Mouse (Mus musculus) midbrain, embryonic 12.5 days (tissue): ENCODE data around the gene Map3k10. TPM values are rescaled to one million over a fixed set of nuclear protein-coding genes. Genes with fewer than 3 reads are reported as not detected.
A peak's percentile ranks its signal among the peaks of the same experiment; 100 is the strongest.

ENCODE experiments used
- ATAC-seq: fragments of 200-750 bp; cut with Nextera tagmentation; 2 replicates; pipeline ENCODE4 v1.8.0; 2017; ENCODE audit warnings: low read depth, moderate TSS enrichment, moderate library complexity; ENCODE audit not compliant: low FRiP score
- H3K27ac ChIP-seq: fragments of 300-500 bp; sonication (generic); replicated peaks from 2 replicates; pipeline ENCODE4 v1.5.1; 2016; ENCODE audit warnings: mild to moderate bottlenecking
- H3K27me3 ChIP-seq: fragments of 300-500 bp; sonication (generic); 2 replicates; pipeline ENCODE4 v1.6.1; 2016; ENCODE audit warnings: mild to moderate bottlenecking
- H3K36me3 ChIP-seq: fragments of 300-500 bp; sonication (generic); 2 replicates; pipeline ENCODE4 v1.6.1; 2016
- H3K4me1 ChIP-seq: fragments of 300-500 bp; sonication (generic); 2 replicates; pipeline ENCODE4 v1.6.1; 2016
- H3K4me2 ChIP-seq: fragments of 300-500 bp; sonication (generic); replicated peaks from 2 replicates; pipeline ENCODE4 v1.6.1; 2016; ENCODE audit warnings: mild to moderate bottlenecking, moderate library complexity
- H3K4me3 ChIP-seq: fragments of 300-500 bp; sonication (generic); 2 replicates; pipeline ENCODE4 v1.5.1; 2016; ENCODE audit warnings: mild to moderate bottlenecking
- H3K9ac ChIP-seq: fragments of 300-500 bp; sonication (generic); replicated peaks from 2 replicates; pipeline ENCODE4 v1.6.1; 2016; ENCODE audit warnings: mild to moderate bottlenecking, moderate library complexity
- H3K9me3 ChIP-seq: fragments of 300-500 bp; sonication (generic); 2 replicates; pipeline ENCODE4 v1.6.1; 2016; ENCODE audit warnings: mild to moderate bottlenecking
- WGBS: fragments of 180-500 bp; shearing (Covaris S2); methylation state at CpG from one replicate; pipeline ENCODE4 v1.1.7; 2016; 5-methylcytosine and 5-hydroxymethylcytosine counted together
- polyA plus RNA-seq: library from polyadenylated mRNA; unstranded; fragments of >200 nt; fragmentation: Nextera tagmentation; extraction: Ambion mirVana; gene quantifications from 2 replicates; pipeline ENCODE4 v1.2.1, GENCODE M21; 2016

The Map3k10 gene
- polyA plus RNA-seq = 17.9 and 18.9 TPM in 2 replicates

- H3K9me3 ChIP-seq = no peaks in the 10 kb centered on the region
- peak within 1 kb of the TSS; percentile 87 for H3K27ac ChIP-seq
- ATAC-seq = peak; percentile 98
- H3K4me2 ChIP-seq = peak within 1 kb of the TSS; percentile 100
- H3K27me3 ChIP-seq = no peaks in the 10 kb centered on the region
- H3K4me1 ChIP-seq = peaks cover 33% of the 10 kb centered on the region
- H3K36me3 ChIP-seq = peaks cover 20% of the 10 kb centered on the region; the same call in 1 of the 2 replicates
- peak within 1 kb of the TSS; percentile 94 for H3K4me3 ChIP-seq
- WGBS = 1% methylated on average over 31 of the region's 31 CpGs
- peak within 1 kb of the TSS; percentile 98 for H3K9ac ChIP-seq
Observed at GRCm38 (mm10) chr7:27674522-27675221, at the start of gene Map3k10. Gene Map3k10 (minus strand): TSS chr7:27674598.

- H3K27me3 ChIP-seq = no peaks in the 10 kb centered on the region
- WGBS = 89% methylated on average over 8 of the region's 8 CpGs
- ATAC-seq = no peak
Observed at GRCm38 (mm10) chr7:27721951-27722350, 47.6 kb upstream of the Map3k10 start.

GRCm38 (mm10) chr7:27710402-27710801 lies 36.0 kb upstream of the Map3k10 start:
- Histone ChIP-seq H3K4me3 (no peak overlapping the region), H3K9ac (no peak overlapping the region), H3K27ac (no peak overlapping the region), H3K4me2 (no peak overlapping the region), H3K27me3 (no peaks in the 10 kb centered on the region), H3K4me1 (no peaks in the 10 kb centered on the region), H3K9me3 (peaks cover 25% of the 10 kb centered on the region), H3K36me3 (no peaks in the 10 kb centered on the region)
- WGBS = 81% methylated on average over 7 of the region's 7 CpGs
- ATAC-seq = no peak

More at GRCm38 (mm10) chr7:27721951-27722350, 47.6 kb upstream of the Map3k10 start:
- Histone ChIP-seq H3K4me3 (no peak overlapping the region), H3K9me3 (no peaks in the 10 kb centered on the region), H3K9ac (no peak overlapping the region), H3K36me3 (no peaks in the 10 kb centered on the region), H3K27ac (no peak overlapping the region), H3K4me2 (no peak overlapping the region), H3K4me1 (no peaks in the 10 kb centered on the region)

- Histone ChIP-seq H3K4me1 (no peaks in the 10 kb centered on the region), H3K36me3 (peaks cover 27% of the 10 kb centered on the region), H3K4me3 (no peak overlapping the region), H3K9ac (no peak overlapping the region), H3K27ac (no peak overlapping the region), H3K9me3 (no peaks in the 10 kb centered on the region), H3K27me3 (no peaks in the 10 kb centered on the region), H3K4me2 (no peak overlapping the region)
- ATAC-seq = no peak
- WGBS = 23% methylated on average over 3 of the region's 3 CpGs
Observed at GRCm38 (mm10) chr7:27696711-27697110, 22.3 kb upstream of the Map3k10 start.

- Histone ChIP-seq H3K4me3 (no peak overlapping the region), H3K9me3 (no peaks in the 10 kb centered on the region), H3K4me2 (no peak overlapping the region), H3K9ac (no peak overlapping the region), H3K36me3 (peaks cover 13% of the 10 kb centered on the region; the same call in 1 of the 2 replicates), H3K27ac (no peak overlapping the region), H3K4me1 (peaks cover 12% of the 10 kb centered on the region), H3K27me3 (no peaks in the 10 kb centered on the region)
- no peak for ATAC-seq
- WGBS = 34% methylated on average over 5 of the region's 5 CpGs
Observed at GRCm38 (mm10) chr7:27691076-27691475, 16.7 kb upstream of the Map3k10 start.

- peak within 1 kb of the TSS; percentile 75 for H3K27ac ChIP-seq
Observed at GRCm38 (mm10) chr7:27688815-27689612, 14.6 kb upstream of the Map3k10 start, which contains the start of gene Zfp607b. Gene Zfp607b (plus strand): TSS chr7:27689340.

GRCm38 (mm10) chr7:27688246-27688788 lies 13.9 kb upstream of the Map3k10 start:
- no peak for ATAC-seq
- peak overlapping the region; percentile 69 for H3K9ac ChIP-seq
- H3K4me2 ChIP-seq = peak overlapping the region; percentile 73
- H3K27ac ChIP-seq = peak overlapping the region; percentile 75
- WGBS = 36% methylated on average over 14 of the region's 14 CpGs
- H3K4me3 ChIP-seq = peak overlapping the region; percentile 50
- H3K27me3 ChIP-seq = no peaks in the 10 kb centered on the region
- H3K4me1 ChIP-seq = peaks cover 15% of the 10 kb centered on the region
- H3K36me3 ChIP-seq = no peaks in the 10 kb centered on the region
- no peaks in the 10 kb centered on the region for H3K9me3 ChIP-seq

More at GRCm38 (mm10) chr7:27688815-27689612, 14.6 kb upstream of the Map3k10 start, which contains the start of gene Zfp607b:
- Histone ChIP-seq H3K36me3 (0 out of 2 replicates have a peak, but pooled peaks cover 3% of the 10 kb centered on the region), H3K27me3 (no peaks in the 10 kb centered on the region), H3K4me1 (peaks cover 15% of the 10 kb centered on the region), H3K9me3 (no peaks in the 10 kb centered on the region), H3K4me3 (peak within 1 kb of the TSS; percentile 50), H3K4me2 (peak within 1 kb of the TSS; percentile 73), H3K9ac (peak within 1 kb of the TSS; percentile 69)
- ATAC-seq = peak; percentile 98
- under 1% methylated on average over 19 of the region's 19 CpGs for WGBS

GRCm38 (mm10) chr7:27687836-27688235 lies 13.4 kb upstream of the Map3k10 start:
- no peak overlapping the region for H3K27ac ChIP-seq
- no peaks in the 10 kb centered on the region for H3K9me3 ChIP-seq
- H3K4me3 ChIP-seq = 0 out of 2 replicates have a peak overlapping the region, but pooled peaks have one; percentile 50
- no peak for ATAC-seq
- H3K36me3 ChIP-seq = no peaks in the 10 kb centered on the region
- peak overlapping the region; percentile 73 for H3K4me2 ChIP-seq
- WGBS = 64% methylated on average over 3 of the region's 3 CpGs
- peaks cover 15% of the 10 kb centered on the region for H3K4me1 ChIP-seq
- H3K27me3 ChIP-seq = no peaks in the 10 kb centered on the region
- peak overlapping the region; percentile 69; the same call in 1 of the 2 replicates for H3K9ac ChIP-seq

- no peaks in the 10 kb centered on the region for H3K36me3 ChIP-seq
- no peaks in the 10 kb centered on the region for H3K27me3 ChIP-seq
- peaks cover 15% of the 10 kb centered on the region for H3K4me1 ChIP-seq
- WGBS = 78% methylated on average over 1 of the region's 1 CpGs
- no peak for ATAC-seq
- H3K9me3 ChIP-seq = no peaks in the 10 kb centered on the region
- no peak overlapping the region for H3K4me3 ChIP-seq
- H3K4me2 ChIP-seq = no peak overlapping the region
- H3K9ac ChIP-seq = no peak overlapping the region
- no peak overlapping the region for H3K27ac ChIP-seq
Observed at GRCm38 (mm10) chr7:27687043-27687442, 12.6 kb upstream of the Map3k10 start.

GRCm38 (mm10) chr7:27685681-27686080 lies 11.3 kb upstream of the Map3k10 start:
- Histone ChIP-seq H3K4me3 (peak overlapping the region; percentile 4; the same call in 1 of the 2 replicates), H3K4me1 (peaks cover 15% of the 10 kb centered on the region), H3K9ac (peak overlapping the region; percentile 41), H3K36me3 (no peaks in the 10 kb centered on the region), H3K27ac (no peak overlapping the region), H3K9me3 (no peaks in the 10 kb centered on the region), H3K27me3 (no peaks in the 10 kb centered on the region), H3K4me2 (peak overlapping the region; percentile 48)
- WGBS = 1% methylated on average over 6 of the region's 6 CpGs
- no peak for ATAC-seq

- ATAC-seq = no peak
Observed at GRCm38 (mm10) chr7:27685220-27685619, 10.8 kb upstream of the Map3k10 start.

More at GRCm38 (mm10) chr7:27685220-27685619, 10.8 kb upstream of the Map3k10 start:
- peak overlapping the region; percentile 41 for H3K9ac ChIP-seq
- peaks cover 15% of the 10 kb centered on the region for H3K4me1 ChIP-seq
- peak overlapping the region; percentile 4; the same call in 1 of the 2 replicates for H3K4me3 ChIP-seq
- peak overlapping the region; percentile 48 for H3K4me2 ChIP-seq
- 37% methylated on average over 5 of the region's 5 CpGs for WGBS
- H3K9me3 ChIP-seq = no peaks in the 10 kb centered on the region
- H3K27me3 ChIP-seq = no peaks in the 10 kb centered on the region
- no peak overlapping the region for H3K27ac ChIP-seq
- H3K36me3 ChIP-seq = no peaks in the 10 kb centered on the region
